Mouse (Mus musculus) right cerebral cortex, adult 2 months (tissue): ENCODE measurements around the gene Fth1.

Experiments
- DNase-seq, 2 experiments: peaks; one replicate each; pipeline ENCODE4 v3.0.0; 2021 to 2022; ENCODE audit warnings: low spot score in 2 of 2

The Fth1 gene

DNA sequence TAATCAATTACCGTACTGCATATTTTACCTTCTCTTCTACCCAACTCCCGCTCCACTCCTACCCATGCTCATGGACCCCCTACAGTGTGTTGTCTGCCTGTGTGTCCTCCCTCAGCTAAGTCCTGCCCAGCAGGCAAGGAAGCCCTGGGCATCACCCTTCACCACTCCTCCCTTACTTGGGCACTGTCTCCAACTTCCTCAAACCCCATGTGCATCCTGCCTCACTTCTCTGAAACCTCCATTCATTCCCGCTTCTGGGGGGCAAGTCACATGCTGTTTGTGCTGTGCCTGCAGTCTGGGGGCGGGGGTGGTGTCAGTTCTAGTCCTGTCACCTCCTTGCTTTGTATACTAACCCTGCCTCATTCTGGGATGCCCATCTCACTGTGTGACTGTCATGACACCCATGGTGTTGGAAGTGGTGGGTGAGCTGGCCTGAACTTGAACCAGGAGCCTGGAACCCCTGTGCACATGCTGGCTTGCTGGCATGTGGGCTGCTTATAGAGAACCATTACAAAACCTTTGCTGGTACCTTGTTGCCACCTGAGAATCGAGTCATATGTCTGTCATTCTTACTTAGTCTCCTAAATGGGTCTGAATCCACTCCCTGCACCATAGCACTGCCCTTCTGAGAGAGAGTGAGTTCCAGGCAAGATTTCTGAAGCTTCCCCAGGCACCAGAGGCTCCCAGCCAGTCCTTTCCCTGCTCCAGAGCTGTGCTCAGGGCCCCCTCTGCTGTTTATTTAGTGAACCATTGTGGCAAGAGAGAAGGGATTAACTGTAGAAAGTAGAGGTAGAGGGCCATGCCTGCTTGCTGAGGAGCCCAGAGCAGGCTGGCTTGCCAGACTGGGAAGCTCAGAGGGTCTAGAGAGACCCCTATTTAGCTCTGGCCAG lies 42.3 kb downstream of the Fth1 start:
- DNase-seq: peak; percentile 49 to 66

DNA sequence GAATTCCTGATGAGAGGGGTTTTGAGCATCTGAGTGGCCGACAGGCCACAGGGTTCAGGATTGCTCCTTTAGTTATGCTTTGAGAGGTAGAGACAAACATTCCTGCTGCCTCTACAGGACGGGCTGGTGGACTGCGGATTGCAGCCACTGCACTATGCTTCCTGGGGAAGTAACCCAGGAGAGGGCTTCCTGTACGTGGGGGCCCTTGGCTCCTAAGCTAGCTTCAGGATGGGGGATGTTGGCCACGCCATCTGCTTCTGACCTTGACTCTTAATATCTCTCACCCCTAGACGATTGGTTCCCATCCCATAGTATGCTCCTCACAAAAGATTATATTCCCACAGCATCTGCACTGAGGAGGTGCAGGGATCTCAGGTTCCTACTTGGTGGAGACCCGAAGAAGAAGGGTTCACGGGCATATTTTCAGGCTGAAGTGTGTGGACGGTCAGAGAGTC lies 42.9 kb downstream of the Fth1 start:
- DNase-seq: no peak

- DNase-seq: no peak
Measured at GRCm38 (mm10) chr19:10025169-10025875, 44.9 kb downstream of the Fth1 start.

DNA sequence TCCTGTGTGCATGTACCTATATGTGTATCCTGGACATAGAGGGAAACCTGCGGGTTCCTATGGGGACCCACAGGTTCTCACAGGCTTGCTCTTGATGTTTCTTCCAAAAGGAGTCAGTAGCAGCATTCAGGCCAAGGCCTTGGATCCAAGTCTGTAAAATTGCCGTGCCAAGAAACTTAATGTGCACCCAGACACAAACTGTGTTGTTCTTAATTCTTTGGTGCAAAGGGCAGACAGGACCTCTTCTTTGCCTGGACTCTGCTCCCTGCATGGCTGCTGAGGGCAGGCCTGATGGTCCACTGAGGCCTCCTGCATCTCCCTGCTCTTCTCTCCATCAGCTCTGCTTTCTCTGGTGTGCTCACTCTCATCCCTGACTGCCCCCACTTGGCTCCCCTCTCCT lies 49.3 kb downstream of the Fth1 start:
- DNase-seq: no peak

GRCm38 (mm10) chr19:10033211-10033973 lies 53.0 kb downstream of the Fth1 start:
- peak; percentile 67 to 72 for DNase-seq

DNA sequence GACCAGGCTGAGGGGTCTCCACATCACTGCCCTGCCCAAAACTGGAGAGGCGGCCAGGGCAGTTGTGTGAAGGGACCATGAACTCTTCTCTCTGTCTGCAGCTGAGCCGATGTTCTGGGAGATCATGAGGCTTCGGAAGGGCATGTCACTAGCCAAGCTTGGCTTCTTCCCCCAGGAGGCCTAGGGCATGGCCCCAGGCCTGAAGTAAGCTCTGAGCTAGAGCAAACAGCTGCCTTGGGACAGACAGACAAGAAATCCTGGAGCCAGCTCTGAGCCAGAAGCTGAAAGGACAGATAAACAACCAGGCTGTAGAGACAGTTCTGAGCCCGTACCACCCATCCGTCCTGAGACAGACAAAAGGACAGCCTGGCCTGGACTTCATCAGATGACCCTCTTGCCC lies 54.0 kb downstream of the Fth1 start:
- no peak for DNase-seq
